Mouse (Mus musculus) liver, postnatal 0 days (tissue): ENCODE results near the gene Spsb4.

ENCODE experiments used
- CTCF ChIP-seq: sonication (generic); IDR thresholded peaks from 2 replicates; pipeline ENCODE4 v1.5.1; 2016; ENCODE audit warnings: antibody characterized with exemption, low read depth
- EP300 ChIP-seq: IDR thresholded peaks from 2 replicates; pipeline ENCODE4 v1.6.1; 2016; ENCODE audit warnings: antibody characterized with exemption, low read depth, mild to moderate bottlenecking

GRCm38 (mm10) chr9:97019686-97020085, 1.0 kb upstream of the Spsb4 start:
- TF ChIP-seq EP300 (no peak), CTCF (no peak)
